Mouse (Mus musculus): Measurements from ENCODE around the gene Hnf1a. TPM values are rescaled to one million over a fixed set of nuclear protein-coding genes. Genes with fewer than 3 reads are reported as not detected.

Hnf1a gene
- polyA plus RNA-seq, 1 experiment = not detected

GRCm38 (mm10) chr5:115010577-115011216 lies 39.8 kb upstream of the Hnf1a start, which contains the start of gene Sppl3:
TSS of gene Sppl3 (plus strand) at chr5:115011137.
- TF ChIP-seq POLR2A (IDR thresholded peaks at IDR 0.05; ENCODE audit: borderline replicate concordance, control insufficient read depth, low read depth, low read length) (peak; percentile 82; the same call in 1 of the 2 replicates), CTCF (IDR thresholded peaks at IDR 0.05; ENCODE audit: control insufficient read depth, insufficient read depth, low read length) (no peak)
- Histone ChIP-seq H3K27ac (ENCODE audit: control insufficient read depth, insufficient read depth, low read depth, low read length, poor library complexity) (peak within 1 kb of the TSS; percentile 95), H3K4me3 (replicated peaks; ENCODE audit: control insufficient read depth, low read depth, low read length) (peak within 1 kb of the TSS; percentile 90), H3K4me1 (ENCODE audit: control insufficient read depth, insufficient read depth, low read length) (peaks cover 8% of the 10 kb centered on the region)
- under 1% methylated on average over 64 of the region's 65 CpGs for WGBS

DNA sequence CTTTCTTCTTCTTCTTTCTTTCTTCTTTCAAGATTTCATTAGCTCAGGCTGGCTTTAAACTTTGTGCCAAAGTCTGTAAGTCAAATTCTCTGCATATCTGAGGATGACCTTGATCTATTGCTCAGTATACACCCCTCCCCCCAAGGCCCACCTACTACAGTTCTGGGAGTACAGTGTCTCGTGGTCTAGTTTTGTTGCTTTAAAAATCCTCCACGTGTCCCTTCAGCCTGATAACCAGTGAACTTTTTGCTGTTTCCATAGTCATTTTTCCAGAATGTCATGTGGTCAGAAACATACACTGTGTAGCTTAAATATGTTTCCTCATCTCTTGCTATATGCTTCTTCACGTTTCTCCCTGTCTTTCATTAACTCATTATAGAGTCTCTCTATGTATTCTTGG lies 39.1 kb upstream of the Hnf1a start:
- no peak for TF ChIP-seq CTCF (IDR thresholded peaks at IDR 0.05; ENCODE audit: control insufficient read depth, insufficient read depth, low read length)
- no peak for TF ChIP-seq POLR2A (IDR thresholded peaks at IDR 0.05; ENCODE audit: borderline replicate concordance, control insufficient read depth, low read depth, low read length)
- WGBS = 40% methylated on average over 3 of the region's 3 CpGs
- no peak overlapping the region for H3K4me3 ChIP-seq (replicated peaks; ENCODE audit: control insufficient read depth, low read depth, low read length)
- H3K4me1 ChIP-seq (ENCODE audit: control insufficient read depth, insufficient read depth, low read length) = peaks cover 8% of the 10 kb centered on the region
- no peak overlapping the region for H3K27ac ChIP-seq (ENCODE audit: control insufficient read depth, insufficient read depth, low read depth, low read length, poor library complexity)

GRCm38 (mm10) chr5:115009143-115009542 lies 38.2 kb upstream of the Hnf1a start:
- 96% methylated on average over 6 of the region's 6 CpGs for WGBS
- H3K4me1 ChIP-seq (ENCODE audit: control insufficient read depth, insufficient read depth, low read length) = peaks cover 5% of the 10 kb centered on the region; the same call in 1 of the 2 replicates

GRCm38 (mm10) chr5:115008307-115008706 lies 37.4 kb upstream of the Hnf1a start:
- WGBS = 75% methylated on average over 7 of the region's 7 CpGs
- Histone ChIP-seq H3K4me1 (ENCODE audit: control insufficient read depth, insufficient read depth, low read length) (peaks cover 4% of the 10 kb centered on the region; the same call in 1 of the 2 replicates), H3K27ac (ENCODE audit: control insufficient read depth, insufficient read depth, low read depth, low read length, poor library complexity) (no peak overlapping the region), H3K4me3 (replicated peaks; ENCODE audit: control insufficient read depth, low read depth, low read length) (no peak overlapping the region)
- TF ChIP-seq POLR2A (IDR thresholded peaks at IDR 0.05; ENCODE audit: borderline replicate concordance, control insufficient read depth, low read depth, low read length) (no peak), CTCF (IDR thresholded peaks at IDR 0.05; ENCODE audit: control insufficient read depth, insufficient read depth, low read length) (no peak)

More at GRCm38 (mm10) chr5:115009143-115009542, 38.2 kb upstream of the Hnf1a start:
- TF ChIP-seq CTCF (IDR thresholded peaks at IDR 0.05; ENCODE audit: control insufficient read depth, insufficient read depth, low read length) (no peak), POLR2A (IDR thresholded peaks at IDR 0.05; ENCODE audit: borderline replicate concordance, control insufficient read depth, low read depth, low read length) (no peak)
- Histone ChIP-seq H3K27ac (ENCODE audit: control insufficient read depth, insufficient read depth, low read depth, low read length, poor library complexity) (no peak overlapping the region), H3K4me3 (replicated peaks; ENCODE audit: control insufficient read depth, low read depth, low read length) (no peak overlapping the region)

- no peak overlapping the region for H3K27ac ChIP-seq (ENCODE audit: control insufficient read depth, insufficient read depth, low read depth, low read length, poor library complexity)
- TF ChIP-seq CTCF (IDR thresholded peaks at IDR 0.05; ENCODE audit: control insufficient read depth, insufficient read depth, low read length) (no peak), POLR2A (IDR thresholded peaks at IDR 0.05; ENCODE audit: borderline replicate concordance, control insufficient read depth, low read depth, low read length) (no peak)
- H3K4me1 ChIP-seq (ENCODE audit: control insufficient read depth, insufficient read depth, low read length) = no peaks in the 10 kb centered on the region; the same call in 1 of the 2 replicates
- WGBS = 82% methylated on average over 5 of the region's 5 CpGs
- no peak overlapping the region for H3K4me3 ChIP-seq (replicated peaks; ENCODE audit: control insufficient read depth, low read depth, low read length)
These were observed 36.9 kb upstream of the Hnf1a start for GRCm38 (mm10) chr5:115007768-115008167.

DNA sequence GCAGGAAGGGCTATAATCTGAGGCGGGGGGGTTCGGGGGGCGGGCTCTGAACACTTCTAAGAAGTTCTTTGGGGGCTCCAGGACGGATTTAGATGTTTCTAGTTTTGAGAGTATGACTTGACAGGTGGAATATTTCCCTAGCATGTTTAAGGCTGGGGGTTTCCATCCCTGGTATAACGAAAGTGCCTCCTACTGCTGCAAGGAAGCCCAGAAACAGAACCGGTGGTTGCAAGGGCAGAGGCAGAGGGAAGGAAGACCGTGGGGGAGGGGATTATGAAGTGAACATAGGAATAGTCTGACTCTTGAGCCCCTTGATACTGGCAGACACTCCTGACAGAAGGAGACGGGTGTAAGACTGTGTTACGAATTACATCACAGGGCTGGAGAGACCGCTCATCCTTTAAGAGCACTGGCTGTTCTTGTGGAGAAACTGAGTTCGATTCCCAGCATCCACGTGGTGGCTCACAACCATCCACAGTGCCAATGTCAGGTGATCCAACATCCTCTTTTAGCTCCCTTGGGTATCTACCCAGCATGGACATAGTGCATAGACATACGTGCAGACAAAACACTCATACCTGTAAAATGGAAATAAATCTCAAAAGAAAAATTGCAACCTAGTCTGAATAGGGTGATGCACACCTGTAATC lies 32.5 kb upstream of the Hnf1a start:
- H3K4me1 ChIP-seq (ENCODE audit: control insufficient read depth, insufficient read depth, low read length) = no peaks in the 10 kb centered on the region
- no peak overlapping the region for H3K27ac ChIP-seq (ENCODE audit: control insufficient read depth, insufficient read depth, low read depth, low read length, poor library complexity)
- TF ChIP-seq CTCF (IDR thresholded peaks at IDR 0.05; ENCODE audit: control insufficient read depth, insufficient read depth, low read length) (no peak), POLR2A (IDR thresholded peaks at IDR 0.05; ENCODE audit: borderline replicate concordance, control insufficient read depth, low read depth, low read length) (no peak)
- 27% methylated on average over 13 of the region's 13 CpGs for WGBS
- H3K4me3 ChIP-seq (replicated peaks; ENCODE audit: control insufficient read depth, low read depth, low read length) = no peak overlapping the region

- Histone ChIP-seq H3K4me1 (ENCODE audit: control insufficient read depth, insufficient read depth, low read length) (no peaks in the 10 kb centered on the region), H3K4me3 (replicated peaks; ENCODE audit: control insufficient read depth, low read depth, low read length) (no peak overlapping the region), H3K27ac (ENCODE audit: control insufficient read depth, insufficient read depth, low read depth, low read length, poor library complexity) (no peak overlapping the region)
- TF ChIP-seq CTCF (IDR thresholded peaks at IDR 0.05; ENCODE audit: control insufficient read depth, insufficient read depth, low read length) (no peak), POLR2A (IDR thresholded peaks at IDR 0.05; ENCODE audit: borderline replicate concordance, control insufficient read depth, low read depth, low read length) (no peak)
- 24% methylated on average over 6 of the region's 6 CpGs for WGBS
These were observed 31.9 kb upstream of the Hnf1a start for GRCm38 (mm10) chr5:115002781-115003180.

DNA sequence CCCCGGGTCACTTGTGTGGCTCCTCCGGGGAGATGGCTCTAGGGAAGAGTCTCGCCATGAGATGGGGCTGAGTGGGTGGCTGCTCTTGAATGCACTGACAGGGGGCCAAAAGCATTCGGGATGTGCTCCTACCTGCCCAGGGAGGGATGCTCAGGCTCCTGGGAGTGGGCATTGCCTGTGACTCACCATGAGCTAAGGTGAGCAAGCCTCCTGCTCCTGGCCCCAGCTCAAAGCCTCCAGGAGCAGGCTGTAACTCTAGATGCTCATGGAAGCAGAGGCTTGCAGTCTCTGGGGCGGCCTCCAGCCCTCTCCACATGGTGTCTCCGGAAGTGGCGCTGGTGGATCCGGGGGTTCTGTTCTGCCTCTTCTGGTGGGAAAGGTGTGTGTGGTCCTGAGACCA lies 30.6 kb upstream of the Hnf1a start:
- TF ChIP-seq POLR2A (IDR thresholded peaks at IDR 0.05; ENCODE audit: borderline replicate concordance, control insufficient read depth, low read depth, low read length) = no peak
- no peak for TF ChIP-seq CTCF (IDR thresholded peaks at IDR 0.05; ENCODE audit: control insufficient read depth, insufficient read depth, low read length)
- WGBS = 85% methylated on average over 8 of the region's 8 CpGs
- Histone ChIP-seq H3K4me1 (ENCODE audit: control insufficient read depth, insufficient read depth, low read length) (no peaks in the 10 kb centered on the region), H3K4me3 (replicated peaks; ENCODE audit: control insufficient read depth, low read depth, low read length) (no peak overlapping the region), H3K27ac (ENCODE audit: control insufficient read depth, insufficient read depth, low read depth, low read length, poor library complexity) (no peak overlapping the region)
